Mouse (Mus musculus) spleen, adult 2 months (tissue): ENCODE results near the gene Ap2a2.
"Not testable (repeated sequence)": the region's sequence is repeated elsewhere in the genome, so short reads cannot be mapped to it uniquely, and the experiment has no call there.

Source experiments
- CTCF ChIP-seq: fragments of 200-500 bp; IDR thresholded peaks from 2 replicates; pipeline ENCODE4 v1.5.1; 2011; ENCODE audit warnings: mild to moderate bottlenecking, inconsistent platforms; ENCODE audit not compliant: insufficient read depth, insufficient read length, insufficient replicate concordance; ENCODE audit errors: extremely low read depth
- POLR2A ChIP-seq: fragments of 200-500 bp; IDR thresholded peaks from 2 replicates; pipeline ENCODE4 v1.6.1; 2011; ENCODE audit warnings: low read depth, low read length, inconsistent platforms

DNA sequence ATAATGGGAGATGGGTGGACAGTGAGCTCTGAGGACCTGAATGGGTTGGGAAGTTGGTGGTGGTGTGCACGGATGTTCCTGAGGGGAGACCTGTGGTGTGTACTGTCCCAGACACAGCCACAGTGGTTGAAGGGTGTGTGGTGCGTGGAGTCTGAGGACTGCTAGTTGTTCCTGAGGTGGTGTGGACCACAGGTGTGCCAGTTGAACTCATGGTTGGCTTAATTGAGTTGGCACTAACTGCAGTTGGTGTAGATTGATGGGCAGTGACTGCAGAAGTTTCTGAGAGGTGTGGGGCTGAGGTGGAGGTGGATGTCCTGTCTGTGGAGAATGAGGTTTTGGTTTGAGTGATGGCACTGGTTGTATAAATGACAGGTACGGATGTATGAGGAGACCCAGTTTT lies 76.1 kb downstream of the Ap2a2 start:
- TF ChIP-seq CTCF, POLR2A: not testable (repeated sequence)
